Mouse (Mus musculus) liver, embryonic 14.5 days (tissue): ENCODE measurements around the gene Pttg1.

Experiments
- CTCF ChIP-seq: IDR thresholded peaks from 2 replicates; pipeline ENCODE4 v1.5.1; 2016; ENCODE audit warnings: antibody characterized with exemption, low read depth, control low read depth
- EP300 ChIP-seq: IDR thresholded peaks from 2 replicates; pipeline ENCODE4 v1.6.1; 2016; ENCODE audit warnings: antibody characterized with exemption, low read depth

GRCm38 (mm10) chr11:43400131-43400530 lies 25.9 kb downstream of the Pttg1 start:
- TF ChIP-seq CTCF (no peak), EP300 (no peak)
